Mouse (Mus musculus): ENCODE measurements around the gene Erbin.

- TF ChIP-seq GATA1 (IDR thresholded peaks at IDR 0.05; ENCODE audit: borderline replicate concordance, low read length) (no peak), FLI1 (IDR thresholded peaks at IDR 0.05; ENCODE audit: low read length) (no peak)
Measured at GRCm38 (mm10) chr13:103822270-103822669, 98.0 kb downstream of the Erbin start.
